31 mouse cellular contexts compared by ENCODE assay signal in genomic region chr2:68269646-68270045, GRCm38 (mm10).
"Had no signal": no experiment of that assay in that cellular context is flagged by ENCODE, and none has a peak within 500 bp of the region (broad histone marks: within the 10 kb centered on the region; RNA-seq: fewer than 3 reads in every experiment).

No protein-coding gene starts in this region.

- H3K36me3 ChIP-seq: liver, embryonic 12.5 days; liver, embryonic 13.5 days; liver, embryonic 15.5 days; midbrain, embryonic 15.5 days had no signal

- H3K4me3 ChIP-seq: limb, embryonic 10.5 days; limb, embryonic 12.5 days; limb, embryonic 13.5 days; limb, embryonic 15.5 days; liver, embryonic 12.5 days; liver, embryonic 13.5 days; liver, embryonic 15.5 days; lung, embryonic 15.5 days; megakaryocyte, embryonic 14.5 days; midbrain, embryonic 10.5 days; midbrain, embryonic 12.5 days; midbrain, embryonic 13.5 days; midbrain, embryonic 15.5 days; myocyte had no signal

- ATAC-seq: liver, embryonic 12.5 days; liver, postnatal 0 days; lung, postnatal 0 days; midbrain, embryonic 13.5 days; midbrain, embryonic 15.5 days; midbrain, embryonic 16.5 days had no signal

- H3K27ac ChIP-seq: limb, embryonic 10.5 days; limb, embryonic 12.5 days; limb, embryonic 13.5 days; limb, embryonic 15.5 days; liver, embryonic 12.5 days; liver, embryonic 13.5 days; liver, embryonic 14.5 days; liver, embryonic 15.5 days; lung, embryonic 15.5 days; macrophage; midbrain, embryonic 10.5 days; midbrain, embryonic 12.5 days; midbrain, embryonic 13.5 days; midbrain, embryonic 15.5 days had no signal

- H3K27me3 ChIP-seq: limb, embryonic 12.5 days; limb, embryonic 13.5 days; limb, embryonic 15.5 days; liver, embryonic 12.5 days; liver, embryonic 13.5 days; liver, embryonic 15.5 days; lung, embryonic 15.5 days; megakaryocyte, embryonic 14.5 days; midbrain, embryonic 12.5 days; midbrain, embryonic 13.5 days; midbrain, embryonic 15.5 days had no signal

- H3K4me2 ChIP-seq: limb, embryonic 12.5 days; limb, embryonic 13.5 days; limb, embryonic 15.5 days; liver, embryonic 11.5 days; liver, embryonic 12.5 days; liver, embryonic 13.5 days; liver, embryonic 15.5 days; lung, embryonic 14.5 days; lung, embryonic 15.5 days; midbrain, embryonic 11.5 days; midbrain, embryonic 12.5 days; midbrain, embryonic 13.5 days; midbrain, embryonic 15.5 days had no signal

- H3K9ac ChIP-seq: limb, embryonic 12.5 days; limb, embryonic 13.5 days; limb, embryonic 15.5 days; liver, embryonic 12.5 days; liver, embryonic 13.5 days; liver, embryonic 14.5 days; liver, embryonic 15.5 days; liver, postnatal 0 days; lung, embryonic 14.5 days; lung, embryonic 15.5 days; midbrain, embryonic 12.5 days; midbrain, embryonic 13.5 days; midbrain, embryonic 15.5 days had no signal

- DNase-seq: left cerebral cortex, postnatal 4 days; liver; liver, embryonic 13.5 days; liver, postnatal 0 days; lung, adult 18-20 months; lung, adult 2 months; lung, embryonic 14.5 days; lung, postnatal 10 days; lung, postnatal 14 days; lung, postnatal 36 days; lung, postnatal 4 days; midbrain, embryonic 14.5 days had no signal

- H3K9me3 ChIP-seq: limb, embryonic 10.5 days; limb, embryonic 12.5 days; limb, embryonic 13.5 days; limb, embryonic 15.5 days; liver, embryonic 12.5 days; liver, embryonic 13.5 days; liver, embryonic 15.5 days; lung, embryonic 15.5 days; midbrain, embryonic 10.5 days; midbrain, embryonic 12.5 days; midbrain, embryonic 13.5 days; midbrain, embryonic 15.5 days had no signal

- H3K4me1 ChIP-seq: limb, embryonic 10.5 days; limb, embryonic 12.5 days; limb, embryonic 13.5 days; limb, embryonic 15.5 days; liver, embryonic 12.5 days; liver, embryonic 13.5 days; liver, embryonic 15.5 days; megakaryocyte, embryonic 14.5 days; midbrain, embryonic 12.5 days; midbrain, embryonic 15.5 days had no signal
